Comparison of ENCODE assay signal across 24 mouse cellular contexts in genomic region chr3:68630261-68630660, GRCm38 (mm10).
"Had no signal": no experiment of that assay in that cellular context is flagged by ENCODE, and none has a peak within 500 bp of the region (broad histone marks: within the 10 kb centered on the region; RNA-seq: fewer than 3 reads in every experiment).

No protein-coding gene starts in this region.

- H3K36me3 ChIP-seq: intestine, embryonic 15.5 days; limb, embryonic 12.5 days; liver, embryonic 13.5 days had no signal

- ATAC-seq: inflammation-experienced regulatory T-cells, adult 6 months; intestine, embryonic 15.5 days; intestine, postnatal 0 days had no signal

- H3K4me2 ChIP-seq: heart, embryonic 11.5 days; heart, embryonic 13.5 days; heart, embryonic 15.5 days; hindbrain, embryonic 14.5 days; intestine, embryonic 15.5 days; limb, embryonic 12.5 days; liver, embryonic 11.5 days; liver, embryonic 13.5 days had no signal

- H3K27me3 ChIP-seq: heart, embryonic 13.5 days; heart, embryonic 15.5 days; intestine, embryonic 15.5 days; limb, embryonic 12.5 days; liver, embryonic 13.5 days had no signal

- H3K27ac ChIP-seq: heart, adult 2 months; heart, embryonic 13.5 days; heart, embryonic 15.5 days; hindbrain, embryonic 14.5 days; intestine, embryonic 15.5 days; layer of hippocampus, adult 2 months; left cerebral cortex, adult 2 months; limb, embryonic 10.5 days; limb, embryonic 12.5 days; liver, embryonic 13.5 days had no signal

- H3K4me3 ChIP-seq: gastrocnemius, adult 2 months; heart, adult 2 months; heart, embryonic 13.5 days; heart, embryonic 15.5 days; intestine, embryonic 15.5 days; layer of hippocampus, adult 2 months; left cerebral cortex, adult 2 months; limb, embryonic 10.5 days; limb, embryonic 12.5 days; liver, embryonic 13.5 days had no signal

- DNase-seq: gastrocnemius, adult 2 months; gastrocnemius, postnatal 10 days; gastrocnemius, postnatal 25 days; heart, adult 2 months; heart, postnatal 4 days; kidney, adult 18-20 months; kidney, adult 8-10 months; kidney, postnatal 10 days; kidney, postnatal 25 days; kidney, postnatal 4 days; liver; liver, embryonic 13.5 days had no signal

- H3K4me1 ChIP-seq: intestine, embryonic 15.5 days; limb, embryonic 10.5 days; limb, embryonic 12.5 days; liver, embryonic 13.5 days had no signal

- H3K9me3 ChIP-seq: heart, embryonic 13.5 days; heart, embryonic 15.5 days; intestine, embryonic 15.5 days; limb, embryonic 10.5 days; limb, embryonic 12.5 days; liver, embryonic 13.5 days had no signal

- H3K9ac ChIP-seq: heart, embryonic 13.5 days; heart, embryonic 15.5 days; hindbrain, embryonic 14.5 days; intestine, embryonic 15.5 days; limb, embryonic 12.5 days; liver, embryonic 13.5 days had no signal
